Mouse (Mus musculus): Measurements from ENCODE around the gene Epha1. TPM values are rescaled to one million over a fixed set of nuclear protein-coding genes. Genes with fewer than 3 reads are reported as not detected.

Gene Epha1
- polyA plus RNA-seq, 1 experiment = 20.6 TPM

DNA sequence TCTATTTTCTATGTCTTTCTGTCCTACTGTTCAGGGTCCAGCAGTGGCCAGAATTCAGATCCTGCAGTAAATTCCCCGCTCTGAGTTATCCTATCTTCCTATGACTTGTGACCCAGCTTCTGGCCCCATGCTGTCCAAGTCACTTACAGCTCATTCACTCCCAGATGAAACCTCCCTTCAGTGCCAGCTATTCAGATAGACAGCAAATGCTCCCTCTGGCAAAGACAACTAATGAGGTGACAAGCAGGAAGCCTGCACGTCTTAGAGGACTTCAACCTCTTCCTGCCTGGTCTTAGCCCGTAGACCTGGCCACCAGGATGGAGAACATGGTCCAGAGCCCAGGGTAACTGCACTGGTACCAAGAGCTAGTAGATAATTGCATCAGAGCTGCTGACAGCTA, 10.1 kb downstream of the Epha1 start:
- H3K4me3 ChIP-seq (ENCODE audit: low read depth, low read length) = no peak overlapping the region
- H3K27ac ChIP-seq (ENCODE audit: insufficient read depth, low read length) = no peak overlapping the region
- H3K9ac ChIP-seq (ENCODE audit: low read depth, poor library complexity, severe bottlenecking) = no peak overlapping the region
- H3K36me3 ChIP-seq (ENCODE audit: control insufficient read depth, insufficient read depth, low read length, poor library complexity, severe bottlenecking) = no peaks in the 10 kb centered on the region
- TF ChIP-seq EP300 (IDR thresholded peaks at IDR 0.05; ENCODE audit: insufficient read depth, low read depth, low read length) (no peak), POLR2A (IDR thresholded peaks at IDR 0.05; ENCODE audit: insufficient read depth, low read length) (no peak), CTCF (IDR thresholded peaks at IDR 0.05; ENCODE audit: low read depth, low read length) (no peak)
- H3K9me3 ChIP-seq (replicated peaks; ENCODE audit: control insufficient read depth, insufficient read depth, low read length, poor library complexity, severe bottlenecking) = no peaks in the 10 kb centered on the region
- no peaks in the 10 kb centered on the region for H3K27me3 ChIP-seq (ENCODE audit: control insufficient read depth, insufficient read depth, low read length, poor library complexity, severe bottlenecking)
- H3K4me1 ChIP-seq (ENCODE audit: control insufficient read depth, insufficient read depth, low read length) = no peaks in the 10 kb centered on the region

DNA sequence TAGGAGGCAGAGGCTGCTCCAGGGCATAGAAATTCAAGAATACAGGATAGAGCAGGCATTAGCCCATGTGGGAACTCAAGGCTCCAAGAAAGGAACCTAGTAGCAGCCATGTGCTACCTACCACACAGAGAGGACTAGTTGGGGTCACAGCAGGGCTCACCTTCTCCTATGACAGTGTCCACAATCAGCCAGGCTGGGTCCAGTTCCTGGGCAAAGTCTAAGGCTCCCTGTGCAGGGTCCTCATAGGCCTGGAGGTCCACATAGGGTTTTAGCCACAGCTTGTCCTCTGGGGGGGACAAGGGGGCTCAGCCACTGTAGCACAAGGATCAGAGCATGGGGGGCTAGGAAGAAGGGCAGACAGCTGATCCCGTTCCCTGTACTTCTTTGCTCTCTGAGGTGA, 10.6 kb downstream of the Epha1 start:
- no peaks in the 10 kb centered on the region for H3K36me3 ChIP-seq (ENCODE audit: control insufficient read depth, insufficient read depth, low read length, poor library complexity, severe bottlenecking)

DNA sequence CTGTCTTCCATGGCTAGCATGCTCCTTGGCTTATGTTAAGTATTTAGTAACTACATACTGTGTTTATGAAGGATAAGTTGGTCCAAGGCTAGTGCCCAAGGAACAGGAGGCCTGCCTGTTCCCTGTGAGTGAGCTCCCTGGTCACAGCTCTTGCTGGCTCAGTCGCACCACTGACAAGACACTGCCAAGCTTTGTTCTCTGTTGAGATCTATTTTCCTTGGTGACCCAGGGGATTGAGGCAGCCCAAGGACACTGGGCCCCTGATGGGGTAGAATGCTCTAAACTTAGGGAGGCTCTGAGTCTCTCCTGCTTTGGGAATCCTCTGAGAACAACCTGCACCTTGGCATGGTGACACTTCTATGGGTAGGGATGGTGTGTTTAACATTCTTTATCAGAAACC, 11.0 kb downstream of the Epha1 start:
- Histone ChIP-seq H3K27me3 (ENCODE audit: control insufficient read depth, insufficient read depth, low read length, poor library complexity, severe bottlenecking) (no peaks in the 10 kb centered on the region), H3K9me3 (replicated peaks; ENCODE audit: control insufficient read depth, insufficient read depth, low read length, poor library complexity, severe bottlenecking) (no peaks in the 10 kb centered on the region), H3K36me3 (ENCODE audit: control insufficient read depth, insufficient read depth, low read length, poor library complexity, severe bottlenecking) (no peaks in the 10 kb centered on the region), H3K9ac (ENCODE audit: low read depth, poor library complexity, severe bottlenecking) (no peak overlapping the region), H3K4me1 (ENCODE audit: control insufficient read depth, insufficient read depth, low read length) (no peaks in the 10 kb centered on the region), H3K4me3 (ENCODE audit: low read depth, low read length) (no peak overlapping the region), H3K27ac (ENCODE audit: insufficient read depth, low read length) (no peak overlapping the region)
- TF ChIP-seq POLR2A (IDR thresholded peaks at IDR 0.05; ENCODE audit: insufficient read depth, low read length) (no peak), CTCF (IDR thresholded peaks at IDR 0.05; ENCODE audit: low read depth, low read length) (no peak), EP300 (IDR thresholded peaks at IDR 0.05; ENCODE audit: insufficient read depth, low read depth, low read length) (no peak)

More for the DNA sequence above, 10.6 kb downstream of the Epha1 start:
- no peak overlapping the region for H3K27ac ChIP-seq (ENCODE audit: insufficient read depth, low read length)
- H3K4me3 ChIP-seq (ENCODE audit: low read depth, low read length) = no peak overlapping the region
- H3K4me1 ChIP-seq (ENCODE audit: control insufficient read depth, insufficient read depth, low read length) = no peaks in the 10 kb centered on the region
- H3K9ac ChIP-seq (ENCODE audit: low read depth, poor library complexity, severe bottlenecking) = no peak overlapping the region
- TF ChIP-seq EP300 (IDR thresholded peaks at IDR 0.05; ENCODE audit: insufficient read depth, low read depth, low read length) (no peak), CTCF (IDR thresholded peaks at IDR 0.05; ENCODE audit: low read depth, low read length) (no peak), POLR2A (IDR thresholded peaks at IDR 0.05; ENCODE audit: insufficient read depth, low read length) (no peak)
- no peaks in the 10 kb centered on the region for H3K9me3 ChIP-seq (replicated peaks; ENCODE audit: control insufficient read depth, insufficient read depth, low read length, poor library complexity, severe bottlenecking)
- no peaks in the 10 kb centered on the region for H3K27me3 ChIP-seq (ENCODE audit: control insufficient read depth, insufficient read depth, low read length, poor library complexity, severe bottlenecking)

DNA sequence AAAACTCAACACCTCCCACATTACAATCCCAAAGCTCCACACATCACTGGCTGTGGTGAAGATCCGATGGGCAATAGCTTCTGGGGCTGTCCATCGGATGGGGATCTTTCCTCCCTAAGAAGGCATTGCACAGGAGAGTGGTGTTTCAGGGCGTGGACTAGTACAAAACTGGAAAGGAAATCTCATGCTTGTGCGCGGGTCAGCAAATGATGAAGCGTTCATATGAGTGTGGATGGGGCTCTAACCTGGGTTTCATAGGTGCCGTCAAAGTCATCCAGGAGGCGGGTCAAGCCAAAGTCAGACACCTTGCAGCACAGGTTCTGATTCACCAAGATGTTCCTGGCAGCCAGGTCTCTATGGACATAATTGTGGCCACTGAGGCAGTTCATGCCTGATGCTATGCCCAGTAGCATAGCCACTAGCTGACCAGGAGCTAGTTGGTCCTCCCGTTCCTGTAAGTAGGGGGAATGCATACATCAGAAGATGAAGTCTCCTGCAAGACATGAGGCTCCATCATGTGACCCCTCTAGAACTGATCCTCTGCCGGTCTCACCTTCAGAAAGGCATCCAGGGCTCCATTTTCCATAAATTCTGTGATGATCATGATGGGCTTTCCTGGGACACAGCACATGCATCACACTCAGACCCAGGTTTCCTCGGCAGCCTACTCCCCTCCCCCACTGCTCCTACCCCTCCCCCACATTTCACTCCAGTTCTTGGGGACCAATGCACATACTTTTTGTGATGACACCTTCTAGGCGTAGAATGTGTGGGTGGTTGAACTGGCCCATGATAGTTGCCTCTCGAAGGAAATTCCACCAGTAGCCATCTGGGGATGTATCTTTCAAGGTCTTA, 11.8 kb downstream of the Epha1 start:
- no peaks in the 10 kb centered on the region for H3K4me1 ChIP-seq (ENCODE audit: control insufficient read depth, insufficient read depth, low read length)
- no peaks in the 10 kb centered on the region for H3K36me3 ChIP-seq (ENCODE audit: control insufficient read depth, insufficient read depth, low read length, poor library complexity, severe bottlenecking)
- H3K9me3 ChIP-seq (replicated peaks; ENCODE audit: control insufficient read depth, insufficient read depth, low read length, poor library complexity, severe bottlenecking) = no peaks in the 10 kb centered on the region
- TF ChIP-seq POLR2A (IDR thresholded peaks at IDR 0.05; ENCODE audit: insufficient read depth, low read length) = no peak
- H3K9ac ChIP-seq (ENCODE audit: low read depth, poor library complexity, severe bottlenecking) = no peak overlapping the region
- H3K27ac ChIP-seq (ENCODE audit: insufficient read depth, low read length) = no peak overlapping the region
- H3K4me3 ChIP-seq (ENCODE audit: low read depth, low read length) = no peak overlapping the region
- no peaks in the 10 kb centered on the region for H3K27me3 ChIP-seq (ENCODE audit: control insufficient read depth, insufficient read depth, low read length, poor library complexity, severe bottlenecking)

DNA sequence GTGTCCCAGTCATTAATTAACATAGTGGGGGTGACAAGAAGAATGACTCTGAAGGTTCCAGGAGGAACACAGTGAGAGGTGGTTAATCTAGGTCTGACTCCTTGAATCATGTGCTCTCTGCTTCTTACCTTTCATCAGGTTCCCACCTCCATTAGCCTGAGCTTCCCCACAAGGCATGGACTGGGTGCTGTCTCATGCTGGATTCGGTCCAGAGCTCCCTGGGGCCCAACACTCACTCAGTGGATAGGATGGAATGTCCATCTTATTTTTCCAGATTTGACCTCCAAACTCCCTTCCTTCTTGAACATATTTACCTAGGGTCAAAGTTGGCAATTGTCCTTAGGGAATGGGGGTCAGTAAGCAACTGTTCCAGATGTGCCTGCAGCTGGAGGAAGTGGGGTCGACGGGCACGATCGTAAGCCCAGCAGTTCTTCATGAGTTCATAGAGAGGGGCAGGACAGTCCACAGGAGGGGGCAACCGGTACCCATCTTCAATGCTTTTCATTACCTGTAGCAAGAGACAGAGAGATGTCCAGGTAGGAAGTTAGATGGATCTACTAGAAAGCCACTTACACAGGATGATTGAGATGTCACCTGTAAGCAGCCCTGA, 12.7 kb downstream of the Epha1 start:
- no peak overlapping the region for H3K4me3 ChIP-seq (ENCODE audit: low read depth, low read length)
- H3K27me3 ChIP-seq (ENCODE audit: control insufficient read depth, insufficient read depth, low read length, poor library complexity, severe bottlenecking) = no peaks in the 10 kb centered on the region
- H3K9ac ChIP-seq (ENCODE audit: low read depth, poor library complexity, severe bottlenecking) = no peak overlapping the region
- no peaks in the 10 kb centered on the region for H3K9me3 ChIP-seq (replicated peaks; ENCODE audit: control insufficient read depth, insufficient read depth, low read length, poor library complexity, severe bottlenecking)
- no peak overlapping the region for H3K27ac ChIP-seq (ENCODE audit: insufficient read depth, low read length)
- no peaks in the 10 kb centered on the region for H3K36me3 ChIP-seq (ENCODE audit: control insufficient read depth, insufficient read depth, low read length, poor library complexity, severe bottlenecking)
- TF ChIP-seq POLR2A (IDR thresholded peaks at IDR 0.05; ENCODE audit: insufficient read depth, low read length) = no peak
- no peak for TF ChIP-seq CTCF (IDR thresholded peaks at IDR 0.05; ENCODE audit: low read depth, low read length)
- TF ChIP-seq EP300 (IDR thresholded peaks at IDR 0.05; ENCODE audit: insufficient read depth, low read depth, low read length) = no peak
- no peaks in the 10 kb centered on the region for H3K4me1 ChIP-seq (ENCODE audit: control insufficient read depth, insufficient read depth, low read length)

Measured in ES-Bruce4 (cell line).